Mouse (Mus musculus) CH12.LX (cell line): Measurements from ENCODE around the gene Cyfip2.

Experiments used
- CHD2 ChIP-seq: IDR thresholded peaks from 2 replicates; pipeline ENCODE4 v1.6.1; 2011; ENCODE audit warnings: low read length, improper control_type of control experiment
- E2F4 ChIP-seq: IDR thresholded peaks from 2 replicates; pipeline ENCODE4 v1.6.1; 2011; ENCODE audit warnings: low read depth, low read length, improper control_type of control experiment; ENCODE audit not compliant: insufficient replicate concordance
- ZMIZ1 ChIP-seq: IDR thresholded peaks from 2 replicates; pipeline ENCODE4 v1.6.1; 2012; ENCODE audit warnings: low read depth, mild to moderate bottlenecking, inconsistent platforms, low read length, improper control_type of control experiment

DNA sequence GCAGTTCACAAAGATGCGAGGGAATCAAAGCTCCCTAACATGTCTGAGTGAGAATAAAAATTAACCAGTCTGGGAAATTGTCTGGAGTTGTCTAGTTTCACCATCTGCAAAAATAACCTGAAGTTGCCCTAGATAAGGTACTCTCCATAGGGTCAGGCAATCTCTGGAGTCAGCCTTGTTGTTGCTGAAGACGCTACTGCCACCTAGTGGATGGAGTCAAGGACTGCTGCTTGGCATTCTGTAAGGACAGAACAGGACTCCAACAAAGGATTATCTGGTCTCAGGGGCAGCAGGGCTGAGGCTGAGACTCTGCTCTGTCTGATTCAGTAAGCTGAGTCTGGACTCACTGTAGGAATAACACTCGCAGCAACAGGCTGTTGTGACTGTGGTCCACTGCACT lies 97.3 kb downstream of the Cyfip2 start:
- no peak for TF ChIP-seq ZMIZ1
- no peak for TF ChIP-seq CHD2
- no peak for TF ChIP-seq E2F4
